Mouse (Mus musculus) kidney, postnatal 25 days (tissue): ENCODE measurements around the gene Vsig10.
A peak's percentile ranks its signal among the peaks of the same experiment; 100 is the strongest.

ENCODE experiments used
- DNase-seq, 2 experiments: peaks; one replicate each; pipeline ENCODE4 v3.0.0; 2021; ENCODE audit warnings: mixed read lengths in 2 of 2

The Vsig10 gene

DNA sequence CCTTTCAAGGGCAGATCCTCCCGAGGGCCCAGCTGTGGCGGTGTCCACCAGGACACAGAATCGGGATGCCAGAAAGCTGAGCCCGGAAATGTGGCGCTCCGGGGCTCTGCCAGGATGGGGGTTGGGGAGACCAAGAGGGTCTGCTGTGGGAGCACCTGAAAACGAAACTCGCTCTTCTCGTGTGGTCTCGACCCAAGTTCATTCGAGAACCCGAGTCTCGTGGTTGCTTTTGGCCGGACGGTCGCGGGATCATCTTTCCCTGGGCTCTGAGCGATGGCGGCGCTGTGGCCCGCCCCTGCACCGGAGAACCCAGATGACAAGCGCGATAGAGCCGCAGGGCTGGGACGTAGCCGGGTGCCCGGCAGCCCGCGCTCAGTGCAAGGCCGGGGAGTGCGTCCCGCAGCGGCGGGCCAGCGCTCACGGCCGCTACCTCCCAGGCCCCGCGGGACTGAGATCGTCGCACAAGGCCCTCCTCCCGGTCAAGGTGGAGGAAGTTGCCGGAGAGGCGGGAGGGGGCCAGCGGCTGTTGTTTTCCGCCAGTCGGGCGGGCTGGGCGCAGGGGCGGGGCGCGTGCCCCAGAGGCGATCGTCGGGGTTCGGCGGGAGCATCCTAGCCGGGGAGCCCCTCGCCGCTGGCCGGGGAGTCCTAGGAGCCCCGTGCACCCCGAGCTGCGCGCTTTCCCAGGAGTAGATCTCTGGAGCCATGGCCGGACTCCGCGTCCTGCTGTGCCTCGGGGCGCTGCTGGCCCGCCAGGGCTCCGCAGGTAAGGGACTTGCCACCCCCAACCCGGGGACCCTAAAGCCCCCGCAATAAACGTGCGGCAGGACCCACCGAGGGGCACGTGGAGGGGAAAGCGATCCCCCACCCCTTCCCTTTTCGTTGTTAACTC lies at the start of gene Vsig10:
Vsig10 (plus strand) TSS at position 343 of the 889 bp plus-strand sequence.
- peak; percentile 75 to 88 for DNase-seq

DNA sequence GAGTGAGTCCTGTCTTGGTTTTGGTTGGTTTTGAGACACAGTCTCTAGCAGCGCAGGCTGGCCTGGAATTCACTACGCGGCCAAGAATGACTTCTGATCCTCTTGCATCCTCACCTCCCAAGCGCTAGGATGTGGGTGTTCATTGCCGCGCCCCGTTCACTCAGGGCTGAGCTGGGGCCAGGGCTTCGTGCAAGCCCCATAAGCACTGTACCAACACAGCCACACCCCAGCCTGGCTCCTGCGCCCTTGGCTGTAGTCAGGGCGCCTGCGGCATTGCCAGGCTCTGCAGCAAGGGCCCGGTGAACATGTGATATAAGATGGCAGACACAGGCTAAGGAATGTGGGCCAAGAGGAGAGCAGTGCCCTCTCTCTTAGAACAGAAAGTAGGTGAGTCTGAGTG lies 49.5 kb upstream of the Vsig10 start:
- no peak for DNase-seq

DNA sequence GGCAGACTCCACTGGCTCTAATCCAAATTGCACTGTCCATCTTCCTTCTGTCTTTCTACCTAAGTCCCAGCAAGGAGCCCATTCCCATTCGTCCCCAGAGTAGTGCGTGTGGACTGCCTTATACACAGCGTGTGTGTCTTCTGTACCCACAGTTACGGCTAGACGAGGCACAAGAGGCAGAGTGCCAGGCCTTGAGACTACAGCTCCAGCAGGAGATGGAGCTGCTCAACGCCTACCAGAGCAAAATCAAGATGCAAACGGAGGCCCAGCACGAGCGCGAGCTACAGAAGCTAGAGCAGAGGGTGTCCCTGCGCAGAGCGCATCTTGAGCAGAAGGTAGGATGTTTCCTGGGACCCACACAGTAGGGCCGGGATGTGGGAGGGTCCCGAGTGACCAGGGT lies 46.9 kb upstream of the Vsig10 start:
- DNase-seq, result no peak

DNA sequence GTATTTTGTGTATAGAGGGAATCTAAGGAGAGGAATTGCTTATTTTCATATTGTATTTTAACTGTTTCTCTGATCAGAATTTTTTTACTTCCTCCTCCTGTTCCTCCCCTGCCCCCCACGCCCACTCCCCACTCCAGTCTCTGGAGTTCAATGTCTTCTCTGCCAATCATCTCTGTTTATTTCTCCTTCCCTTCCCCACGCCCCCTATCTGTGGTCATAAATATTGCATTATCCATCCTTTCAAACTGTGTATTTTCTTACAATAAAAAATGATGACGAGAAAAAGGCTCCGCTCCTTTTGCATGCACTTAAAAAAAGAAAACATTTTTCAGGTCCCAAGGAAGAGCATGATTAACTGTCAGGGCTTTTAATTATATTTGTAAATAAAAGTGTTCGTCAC lies 44.1 kb upstream of the Vsig10 start:
- no peak for DNase-seq

DNA sequence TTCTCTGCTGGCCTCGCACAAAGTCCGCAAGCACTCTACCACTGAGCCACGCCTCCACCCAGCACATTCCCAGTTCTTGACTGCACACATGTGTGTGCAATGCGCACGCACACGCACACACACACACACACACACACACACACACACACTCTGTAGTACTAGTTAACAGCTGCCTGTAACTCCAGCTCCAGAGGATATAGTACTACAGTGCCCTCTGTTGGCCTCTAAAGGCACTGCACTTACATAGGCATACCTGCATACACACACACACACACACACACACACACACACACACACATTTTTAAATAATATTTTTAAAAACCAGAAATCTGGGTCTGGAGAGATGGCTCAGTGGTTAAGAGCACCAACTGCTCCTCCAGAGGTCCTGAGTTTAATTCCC lies 41.1 kb upstream of the Vsig10 start:
- DNase-seq, result no peak

DNA sequence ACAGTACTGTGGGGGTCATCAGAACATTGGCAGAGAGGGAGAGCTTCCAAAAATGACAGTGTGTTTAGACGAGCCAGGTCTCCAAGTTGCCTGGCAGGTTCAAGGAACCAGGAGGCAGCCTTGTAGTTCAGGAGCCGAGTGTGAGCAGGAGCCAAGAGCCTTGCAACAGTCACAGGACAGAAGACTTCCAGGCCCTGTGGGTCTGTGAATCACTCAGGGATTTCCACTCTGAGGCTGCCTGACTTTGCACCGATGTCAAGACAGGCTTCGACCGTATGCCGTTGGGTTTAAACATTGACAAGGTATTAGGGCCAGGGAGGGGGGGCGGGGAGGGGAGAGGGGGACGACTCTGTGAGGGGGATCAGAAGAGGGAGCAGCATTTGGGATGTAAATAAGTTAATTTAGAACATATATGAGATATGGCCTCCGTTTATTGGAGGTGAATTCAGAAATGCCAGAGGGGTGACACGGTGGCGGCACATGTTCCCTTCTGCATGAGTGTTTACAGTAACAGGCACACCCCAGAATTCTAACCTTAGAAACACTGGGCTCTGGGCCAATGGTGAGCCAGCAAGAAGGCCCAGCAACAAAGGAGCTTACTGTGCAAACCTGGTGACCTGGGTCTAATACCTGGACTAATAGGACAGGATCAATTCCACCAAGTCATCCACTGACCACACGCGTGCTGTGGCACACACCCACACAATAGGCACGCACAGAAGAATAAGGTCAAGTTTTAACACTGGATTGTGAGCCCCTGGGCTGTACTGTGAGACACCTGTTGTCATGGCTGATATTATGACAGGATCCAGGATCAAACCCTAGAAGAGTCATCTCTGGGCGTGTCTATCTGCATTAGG lies 39.8 kb upstream of the Vsig10 start:
- peak; percentile 90 to 92 for DNase-seq

DNA sequence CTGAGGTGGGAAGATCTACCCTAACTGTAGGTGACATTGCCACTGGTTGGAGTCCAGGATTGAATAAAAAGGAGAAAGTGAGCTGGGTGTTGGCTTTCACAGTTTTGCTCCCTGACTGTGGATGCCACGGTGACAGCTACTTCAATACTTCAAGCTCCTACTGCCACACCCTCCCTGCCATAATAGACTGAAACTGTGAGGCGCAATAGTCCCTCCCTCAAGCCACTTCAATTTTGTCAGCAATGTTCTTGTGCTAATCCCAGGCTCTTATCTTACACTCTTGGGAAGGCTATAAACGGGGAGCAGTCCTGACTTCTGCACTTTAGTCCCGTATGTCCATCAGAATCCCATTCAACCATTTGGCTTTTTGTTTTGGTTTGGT lies 39.2 kb upstream of the Vsig10 start:
- no peak for DNase-seq

DNA sequence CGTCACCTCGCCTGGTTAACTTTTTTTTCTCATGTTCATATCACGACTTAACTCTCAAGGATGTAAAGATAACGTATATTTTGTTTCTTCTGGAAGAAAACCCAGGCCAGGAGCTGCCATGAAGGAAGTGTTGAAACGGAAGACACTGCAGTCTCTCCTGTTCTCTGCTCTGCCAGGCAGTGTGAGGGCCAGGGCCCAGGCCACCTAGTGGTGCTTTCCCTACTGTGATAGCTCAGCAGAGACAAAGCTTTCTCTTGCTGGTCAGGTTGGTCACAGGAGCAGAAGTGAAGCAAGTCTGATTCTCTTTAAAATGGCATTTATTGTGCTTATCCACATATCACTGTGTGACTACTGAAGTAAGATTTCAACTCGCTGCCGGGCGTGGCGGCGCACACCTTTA lies 37.3 kb upstream of the Vsig10 start:
- DNase-seq, result peak; percentile 46 to 52

DNA sequence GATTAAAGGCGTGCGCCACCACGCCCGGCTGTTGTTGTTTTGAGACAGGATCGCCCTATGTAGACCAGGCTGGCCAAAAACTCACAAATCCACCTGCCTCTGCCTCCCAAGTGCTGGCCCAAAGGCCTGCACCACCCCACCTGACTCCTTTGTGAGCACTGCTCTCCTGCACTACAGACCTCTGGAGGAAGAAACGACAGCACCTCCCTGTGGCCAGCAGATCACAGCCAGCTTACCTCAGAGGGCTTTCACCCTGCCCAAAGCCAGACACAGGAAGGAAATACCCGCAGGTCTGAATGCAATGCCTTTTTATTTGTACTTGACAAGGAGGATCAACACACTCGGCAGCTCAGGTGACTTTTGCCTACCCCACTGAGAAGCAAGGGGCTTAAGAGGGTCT lies 36.5 kb upstream of the Vsig10 start:
- DNase-seq, result no peak

DNA sequence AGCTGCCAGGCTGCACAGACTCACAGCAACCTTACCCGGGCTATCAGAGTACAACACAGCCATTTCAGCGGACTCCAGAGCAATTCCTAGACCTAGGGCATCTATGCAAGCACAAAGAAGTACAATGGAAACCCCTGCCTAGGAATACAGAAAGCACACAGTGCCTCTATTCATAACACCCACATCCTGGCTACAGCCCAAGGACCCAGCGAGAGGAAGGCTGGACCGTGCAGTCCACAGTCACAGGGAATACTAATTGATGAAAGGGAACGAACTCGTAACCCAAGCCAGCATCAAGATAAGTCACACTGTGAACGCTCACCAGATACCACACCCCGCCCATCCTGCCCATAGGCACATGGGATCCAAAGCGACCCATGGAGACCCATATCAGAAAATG lies 34.9 kb upstream of the Vsig10 start:
- DNase-seq, result no peak

DNA sequence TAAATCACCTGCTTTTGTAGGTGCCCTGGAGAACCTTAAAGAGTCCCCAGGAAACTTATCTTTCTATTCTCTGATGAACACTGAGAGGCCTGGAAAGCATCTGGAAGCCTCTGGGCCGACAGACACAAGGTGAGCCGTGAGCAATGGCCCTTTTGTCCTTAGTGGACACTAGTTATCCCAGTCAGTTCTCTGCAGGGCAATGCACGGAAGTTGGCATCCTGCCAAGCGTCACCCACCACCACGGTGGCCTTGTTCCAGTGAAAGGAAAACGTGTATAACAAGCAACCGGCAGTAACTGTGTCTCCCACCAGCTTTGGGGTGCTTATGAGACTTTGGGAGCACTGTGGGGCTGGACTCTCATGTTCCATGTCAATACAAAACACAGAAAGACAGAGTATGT lies 34.2 kb upstream of the Vsig10 start:
- DNase-seq, result peak in 1 of 2 experiments; percentile 12

DNA sequence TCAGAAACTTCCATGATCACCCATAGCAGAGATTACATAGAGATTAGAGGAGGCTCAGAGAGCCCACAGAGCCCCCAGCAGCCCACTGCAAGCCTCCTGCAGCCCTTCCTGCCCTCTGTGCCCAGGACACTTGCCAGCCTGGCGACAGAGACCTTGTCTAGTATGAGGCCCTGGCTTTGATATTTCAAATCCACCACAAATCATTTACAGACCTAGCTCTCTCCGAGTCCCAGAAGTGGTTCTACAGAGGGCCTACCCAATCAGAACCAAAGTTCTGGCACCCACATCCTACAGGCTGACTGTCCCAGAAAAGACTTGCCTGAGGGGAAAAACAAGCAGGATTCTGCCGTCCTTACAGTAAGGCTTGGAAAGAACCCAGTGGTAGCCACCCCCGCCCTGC lies 33.6 kb upstream of the Vsig10 start:
- DNase-seq, result peak; percentile 35 to 69

DNA sequence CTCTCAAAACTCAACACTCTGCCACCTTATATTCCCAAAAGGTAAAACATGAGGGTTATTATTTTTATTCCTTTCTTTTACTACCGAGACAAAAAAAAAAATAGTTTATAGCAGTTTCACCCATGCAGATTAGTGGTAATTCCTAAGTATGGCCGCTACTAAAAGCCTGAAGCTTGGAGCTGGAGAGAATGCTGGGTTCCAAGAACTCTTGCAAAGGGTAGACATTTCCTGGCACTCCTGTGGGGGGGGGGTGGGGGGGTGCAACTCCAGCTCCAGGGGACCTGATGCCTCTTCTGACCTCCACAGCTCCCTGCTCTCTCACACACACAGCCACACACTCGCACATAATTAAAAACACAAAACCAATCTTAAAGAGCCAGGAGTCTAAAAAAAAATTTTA lies 32.6 kb upstream of the Vsig10 start:
- DNase-seq, result peak in 1 of 2 experiments; percentile 26

DNA sequence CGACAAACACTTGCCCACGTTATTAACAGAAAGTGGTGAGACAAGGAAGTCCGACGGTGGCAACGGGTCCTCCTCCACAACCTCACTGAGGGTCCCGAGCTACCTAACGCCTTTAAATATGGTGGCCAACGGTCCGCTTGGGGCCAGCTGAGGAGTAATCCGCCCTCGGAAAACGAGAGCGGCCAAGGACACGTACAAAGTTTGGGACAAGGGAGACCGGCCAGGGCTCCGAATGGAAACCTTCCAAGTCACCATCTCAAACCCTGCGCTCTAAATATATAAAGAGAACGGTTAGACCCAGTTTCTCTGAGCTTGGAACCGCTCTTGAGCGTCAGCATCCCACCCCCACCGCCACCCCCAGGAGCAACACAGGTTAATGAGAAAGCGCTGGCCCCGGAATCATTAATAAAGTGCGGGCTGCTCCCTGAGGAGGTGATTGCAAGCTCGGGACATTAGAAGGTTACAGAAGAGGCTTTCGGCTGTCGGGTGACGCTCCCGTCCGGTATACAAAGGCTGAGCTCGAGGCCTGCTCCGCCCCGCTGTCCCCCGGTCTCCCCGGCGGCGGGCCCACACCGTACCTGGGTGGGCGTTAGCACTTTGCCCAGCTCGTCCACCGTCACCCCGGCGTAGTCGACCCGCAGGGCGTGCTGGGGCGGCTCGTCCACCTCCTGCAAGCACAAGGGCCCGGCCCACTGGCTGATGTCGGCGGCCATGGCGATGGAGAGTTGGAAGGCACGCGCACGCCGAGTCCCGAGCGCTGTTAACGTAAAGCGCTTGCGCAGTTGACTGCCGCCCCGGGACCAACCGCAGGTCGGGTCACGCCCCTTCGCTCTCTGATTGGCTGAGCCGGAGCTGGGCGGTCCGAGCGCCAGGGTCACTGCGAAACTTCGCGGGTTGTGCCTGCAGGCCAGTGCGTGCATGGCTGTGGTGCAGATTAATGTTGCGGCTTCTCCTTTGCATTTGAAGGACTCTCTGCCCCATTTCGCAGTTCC lies 31.8 kb upstream of the Vsig10 start, which contains the start of gene Pebp1:
Pebp1 (minus strand) TSS at position 795 of the 992 bp plus-strand sequence.
- DNase-seq, result peak; percentile 98

DNA sequence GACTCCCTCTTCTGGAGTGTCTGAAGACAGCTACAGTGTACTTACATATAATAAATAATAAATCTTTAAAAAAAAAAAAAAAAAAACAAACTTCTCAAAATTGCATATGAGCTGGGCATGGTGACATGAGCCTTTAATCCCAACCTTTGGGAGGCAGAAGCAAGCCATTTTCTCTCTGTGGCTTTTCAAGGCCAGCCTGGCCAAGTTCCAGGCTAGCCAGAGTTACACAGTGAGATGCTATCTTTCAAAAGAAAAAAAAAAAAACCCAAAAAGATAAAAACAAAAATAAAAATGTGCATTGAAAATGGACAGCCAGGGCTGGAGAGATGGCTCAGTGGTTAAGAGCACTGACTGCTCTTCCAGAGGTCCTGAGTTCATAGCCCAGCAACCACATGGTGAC lies 29.2 kb upstream of the Vsig10 start:
- DNase-seq, result no peak

DNA sequence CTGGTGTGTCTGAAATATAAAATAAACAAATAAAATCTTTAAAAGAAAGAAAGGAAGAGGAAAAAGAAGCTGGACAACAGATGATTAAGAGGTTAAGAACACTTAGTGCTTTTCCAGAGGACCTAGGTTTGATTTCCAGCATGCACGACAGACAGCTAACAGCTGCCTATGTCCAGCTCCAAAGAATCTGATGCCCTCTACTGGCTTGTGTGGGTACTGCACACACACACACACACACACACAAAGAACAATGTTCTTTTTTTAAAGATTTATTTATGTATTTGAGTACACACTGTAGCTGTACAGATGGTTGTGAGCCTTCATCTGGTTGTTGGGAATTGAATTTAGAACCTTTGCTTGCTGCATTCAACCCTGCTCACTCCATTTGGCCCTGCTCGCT lies 28.8 kb upstream of the Vsig10 start:
- no peak for DNase-seq

DNA sequence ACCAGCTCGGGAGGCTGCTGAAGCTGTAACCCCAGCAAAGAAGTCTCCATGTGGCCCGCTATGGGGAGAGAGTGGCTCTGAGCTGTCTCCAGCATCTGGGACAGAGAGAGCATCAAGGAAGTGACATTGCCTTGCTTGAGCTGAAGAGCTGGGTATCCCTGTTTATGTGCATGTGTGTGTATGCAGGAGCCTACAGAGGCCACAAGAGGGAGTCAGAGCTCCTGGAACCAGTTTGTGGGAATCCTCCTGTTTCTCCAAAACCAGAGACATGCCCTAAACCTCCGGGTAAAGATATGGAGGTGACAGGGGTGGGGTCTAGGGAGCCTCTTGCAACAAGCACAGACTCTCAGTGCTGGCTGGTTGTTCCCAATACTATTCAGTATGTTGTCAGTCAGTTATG lies 27.6 kb upstream of the Vsig10 start:
- DNase-seq, result no peak

DNA sequence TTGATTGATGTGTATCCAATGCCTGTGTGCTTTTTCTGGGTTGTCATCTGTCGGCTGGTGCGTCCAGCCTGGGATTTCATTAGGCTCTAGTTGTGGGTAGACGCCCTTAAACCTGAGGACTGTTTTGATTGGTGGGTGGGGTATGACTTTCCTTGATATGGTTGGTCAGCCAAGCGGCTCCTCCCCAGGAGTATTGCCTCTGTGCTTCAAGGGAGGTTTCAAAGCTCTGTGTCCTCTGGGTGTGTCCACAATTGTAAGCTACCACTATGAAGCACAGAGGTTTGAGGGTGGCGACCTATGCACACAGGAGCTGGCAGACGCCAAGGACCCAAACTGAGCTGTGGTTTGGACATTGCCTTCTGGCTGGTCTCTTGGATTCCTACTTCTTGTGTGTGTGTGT lies 26.3 kb upstream of the Vsig10 start:
- peak; percentile 38 to 65 for DNase-seq

DNA sequence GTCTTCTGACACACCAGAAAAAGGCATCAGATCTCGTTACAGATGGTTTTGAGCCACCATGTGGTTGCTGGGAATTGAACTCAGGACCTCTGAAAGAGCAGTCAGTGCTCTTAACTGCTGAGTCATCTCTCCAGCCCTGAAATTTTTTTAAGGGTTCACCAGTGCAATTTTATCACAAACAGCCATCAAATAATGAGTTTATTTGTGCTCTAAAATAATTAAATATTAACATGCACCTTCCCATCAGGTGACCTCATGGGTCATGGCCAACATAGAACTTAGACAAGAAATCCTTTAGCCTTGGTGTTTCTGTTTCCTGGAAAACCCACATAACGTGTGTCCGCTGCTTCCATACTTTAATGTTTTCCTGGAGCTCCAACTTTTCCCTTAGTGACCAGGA lies 25.1 kb upstream of the Vsig10 start:
- peak; percentile 22 to 32 for DNase-seq

DNA sequence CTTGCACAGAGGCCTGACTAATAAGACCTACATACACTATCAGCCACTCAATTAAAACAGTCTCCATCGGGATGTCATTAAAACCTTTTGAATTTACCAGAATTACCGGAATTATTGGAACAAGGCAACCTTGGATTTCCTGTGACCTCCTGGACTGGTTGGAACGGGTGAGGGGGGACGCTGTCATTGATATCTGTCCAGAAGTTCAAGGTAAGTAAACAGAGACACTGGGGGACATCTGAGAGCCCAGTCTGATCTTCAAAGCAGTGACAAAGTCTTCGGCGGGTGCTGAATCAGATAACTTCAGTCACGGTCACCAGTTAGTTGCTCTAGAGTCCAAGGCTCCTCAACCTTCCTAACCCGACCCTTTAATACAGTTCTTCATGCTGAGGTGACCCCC lies 23.9 kb upstream of the Vsig10 start:
- DNase-seq, result no peak

DNA sequence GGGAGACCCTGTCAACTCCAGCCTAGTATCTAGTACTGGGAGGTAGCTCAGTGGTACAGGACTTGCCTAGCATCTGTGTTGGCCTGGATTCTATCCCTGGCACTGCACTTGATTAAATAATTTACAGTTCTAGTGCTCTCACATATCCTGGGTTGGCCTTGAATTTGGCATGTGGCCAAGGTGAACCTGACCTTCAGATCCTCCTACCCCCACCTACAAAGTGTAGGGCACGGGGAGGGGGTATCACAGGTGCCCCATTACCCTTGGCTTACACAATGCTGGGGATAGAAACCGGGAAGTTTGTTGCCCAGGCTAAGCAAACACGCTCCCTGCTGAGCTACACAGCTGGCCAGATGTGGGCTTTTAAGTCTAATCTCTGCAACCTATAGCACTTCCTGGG lies 16.0 kb upstream of the Vsig10 start:
- peak; percentile 31 to 69 for DNase-seq
